Mouse (Mus musculus) T-cell, adult 2 months (primary cell): ENCODE measurements around the gene H13.
"Not testable (repeated sequence)": the region's sequence is repeated elsewhere in the genome, so short reads cannot be mapped to it uniquely, and the experiment has no call there.

Experiments used
- DNase-seq: peaks from one replicate; pipeline ENCODE4 v3.0.0; 2022; ENCODE audit warnings: low spot score

The H13 gene

GRCm38 (mm10) chr2:152666191-152666590, 3.1 kb upstream of the H13 start:
- DNase-seq = not testable (repeated sequence)

GRCm38 (mm10) chr2:152669639-152670484, 601 bp downstream of the H13 start:
- no peak for DNase-seq

GRCm38 (mm10) chr2:152670983-152671641, 1.9 kb downstream of the H13 start:
- peak; percentile 60 for DNase-seq

GRCm38 (mm10) chr2:152671642-152671999, 2.4 kb downstream of the H13 start:
- peak; percentile 71 for DNase-seq

GRCm38 (mm10) chr2:152672166-152672565, 2.9 kb downstream of the H13 start:
- no peak for DNase-seq

- DNase-seq = no peak
These were observed 4.9 kb downstream of the H13 start for GRCm38 (mm10) chr2:152674148-152674547.

- no peak for DNase-seq
These were observed 6.1 kb downstream of the H13 start for GRCm38 (mm10) chr2:152675252-152675791.

GRCm38 (mm10) chr2:152678302-152678701, 9.0 kb downstream of the H13 start:
- peak; percentile 28 for DNase-seq

GRCm38 (mm10) chr2:152678925-152679324, 9.7 kb downstream of the H13 start:
- DNase-seq = no peak

- no peak for DNase-seq
These were observed 10.6 kb downstream of the H13 start for GRCm38 (mm10) chr2:152679701-152680355.

GRCm38 (mm10) chr2:152683086-152683485, 13.8 kb downstream of the H13 start:
- DNase-seq = no peak

- no peak for DNase-seq
These were observed 17.1 kb downstream of the H13 start for GRCm38 (mm10) chr2:152686399-152686798.

- DNase-seq = no peak
These were observed 17.6 kb downstream of the H13 start, which contains the start of gene Mcts2 for GRCm38 (mm10) chr2:152686806-152687267. Mcts2 (plus strand) TSS chr2:152687035.

- no peak for DNase-seq
These were observed 22.4 kb downstream of the H13 start for GRCm38 (mm10) chr2:152691564-152692217.

- peak; percentile 59 for DNase-seq
These were observed 24.0 kb downstream of the H13 start for GRCm38 (mm10) chr2:152693233-152693632.

GRCm38 (mm10) chr2:152693735-152694134, 24.5 kb downstream of the H13 start:
- no peak for DNase-seq

- no peak for DNase-seq
These were observed 25.4 kb downstream of the H13 start for GRCm38 (mm10) chr2:152694708-152695107.

GRCm38 (mm10) chr2:152696016-152696415, 26.8 kb downstream of the H13 start:
- DNase-seq = no peak

- peak; percentile 86 for DNase-seq
These were observed 27.4 kb downstream of the H13 start for GRCm38 (mm10) chr2:152696476-152697164.

GRCm38 (mm10) chr2:152700138-152700537, 30.9 kb downstream of the H13 start:
- DNase-seq = no peak

GRCm38 (mm10) chr2:152700725-152701124, 31.5 kb downstream of the H13 start:
- DNase-seq = no peak
